Mouse (Mus musculus) thymus, adult 2 months (tissue): Measurements from ENCODE around the gene Plekhm2.

Experiments
- CTCF ChIP-seq: fragments of 200-500 bp; IDR thresholded peaks from 2 replicates; pipeline ENCODE4 v1.5.1; 2012; ENCODE audit warnings: mild to moderate bottlenecking, control low read depth, low read length, moderate library complexity, borderline replicate concordance; ENCODE audit not compliant: control insufficient read depth, poor library complexity, insufficient read depth; ENCODE audit errors: extremely low read depth
- POLR2A ChIP-seq: fragments of 200-500 bp; IDR thresholded peaks from 2 replicates; pipeline ENCODE4 v1.6.1; 2012; ENCODE audit warnings: mild to moderate bottlenecking, low read length, control low read depth, moderate library complexity; ENCODE audit not compliant: control insufficient read depth, poor library complexity, insufficient read depth; ENCODE audit errors: extremely low read depth

GRCm38 (mm10) chr4:141617299-141617698, 47.4 kb downstream of the Plekhm2 start:
- TF ChIP-seq CTCF, result peak; percentile 87; the same call in 1 of the 2 replicates
- no peak for TF ChIP-seq POLR2A
